Mouse (Mus musculus) lung, postnatal 25 days (tissue): ENCODE results near the gene Dusp27.
A peak's percentile ranks its signal among the peaks of the same experiment; 100 is the strongest.

Experiments used
- DNase-seq: peaks from one replicate; pipeline ENCODE4 v3.0.0; 2022; ENCODE audit warnings: low spot score

Gene Dusp27

DNA sequence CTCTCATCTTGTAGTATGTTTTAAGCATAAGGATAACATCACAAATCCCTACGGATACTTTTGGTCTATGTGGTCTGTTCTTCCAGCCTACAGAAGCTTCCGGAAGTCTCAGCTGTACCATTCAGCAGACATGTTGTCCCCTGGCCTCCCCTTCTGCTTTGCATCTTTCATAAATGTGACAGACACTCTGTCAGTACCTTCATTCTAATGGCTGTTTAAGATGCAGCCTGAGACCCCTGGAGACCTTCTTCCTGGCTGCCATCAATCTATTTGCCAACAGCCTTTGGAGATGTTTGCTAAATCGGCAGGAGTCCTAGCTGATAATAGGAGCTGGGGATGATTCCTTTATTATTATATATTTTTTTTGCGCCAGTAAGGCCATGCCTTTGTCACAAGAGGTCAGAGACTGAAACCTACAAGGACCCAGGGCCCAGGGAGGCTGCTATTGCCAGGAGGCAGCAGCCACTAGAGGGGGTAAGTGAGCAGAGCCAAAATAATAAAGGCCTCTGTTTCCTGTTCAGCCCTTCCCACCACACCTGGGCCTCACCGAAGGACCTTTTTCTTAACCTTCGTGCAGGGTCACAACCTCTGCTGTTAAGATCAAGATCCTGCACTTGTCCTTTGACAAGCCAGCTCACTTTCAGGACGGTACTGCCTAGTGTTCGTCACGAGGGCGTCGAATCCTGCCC lies 24.7 kb downstream of the Dusp27 start:
- DNase-seq = peak; percentile 21

DNA sequence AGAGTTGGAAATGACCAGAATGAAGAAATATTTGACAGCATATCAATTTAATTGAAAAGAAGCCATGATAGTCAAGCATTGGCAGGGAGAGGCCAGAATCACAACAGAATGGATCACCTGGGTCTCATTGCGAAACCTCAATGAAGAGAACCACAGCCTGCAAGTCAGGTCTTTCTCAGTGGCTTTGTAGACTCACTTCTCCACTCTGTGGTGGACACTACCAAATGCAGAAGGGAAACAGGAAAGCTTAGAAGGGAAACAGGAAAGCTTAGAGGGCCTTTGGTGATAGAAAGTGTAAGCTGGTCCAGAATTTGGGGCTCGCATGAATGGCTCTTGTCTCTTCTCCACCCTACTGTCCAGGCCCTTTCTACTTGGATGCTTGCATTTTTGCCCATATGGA lies 29.6 kb downstream of the Dusp27 start:
- no peak for DNase-seq

DNA sequence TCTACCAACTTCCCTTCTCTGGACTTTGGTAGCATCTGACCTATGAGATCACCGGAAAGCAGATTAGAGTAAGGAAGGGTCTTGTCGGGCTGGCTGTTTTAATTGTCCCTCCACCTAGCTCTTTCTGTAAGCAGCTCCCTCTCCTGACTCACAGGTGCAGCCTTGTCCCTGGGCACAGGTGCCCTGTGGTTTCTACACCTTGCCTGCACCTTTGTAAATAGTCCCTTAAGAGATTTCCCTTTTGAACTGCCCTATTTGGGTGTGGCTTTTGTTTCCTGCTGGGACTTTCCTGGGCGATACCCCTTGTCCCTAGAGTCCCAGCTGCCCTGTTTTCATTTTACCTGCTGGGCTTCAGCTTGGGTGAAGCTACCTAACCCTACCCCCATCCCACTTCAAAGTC lies 33.3 kb downstream of the Dusp27 start:
- DNase-seq = no peak

DNA sequence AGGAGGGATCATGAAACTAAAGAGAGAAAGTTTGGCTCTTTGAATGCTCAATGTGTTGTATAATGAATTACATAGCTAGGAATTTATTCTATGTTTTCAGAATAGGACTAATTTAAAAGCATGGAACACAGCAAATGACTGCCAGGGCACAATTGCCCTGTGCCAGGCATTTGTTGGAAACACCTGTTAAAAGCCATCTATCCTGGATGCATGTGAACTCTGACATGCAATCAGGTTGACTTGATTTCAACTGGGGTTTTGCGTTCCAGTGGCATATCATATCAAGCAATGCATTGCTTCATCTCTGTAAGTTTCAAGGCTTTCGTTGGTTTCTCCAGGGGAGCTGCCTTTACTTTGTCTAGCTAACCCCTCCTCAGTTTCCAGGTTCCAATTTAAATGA lies 37.4 kb downstream of the Dusp27 start:
- no peak for DNase-seq

DNA sequence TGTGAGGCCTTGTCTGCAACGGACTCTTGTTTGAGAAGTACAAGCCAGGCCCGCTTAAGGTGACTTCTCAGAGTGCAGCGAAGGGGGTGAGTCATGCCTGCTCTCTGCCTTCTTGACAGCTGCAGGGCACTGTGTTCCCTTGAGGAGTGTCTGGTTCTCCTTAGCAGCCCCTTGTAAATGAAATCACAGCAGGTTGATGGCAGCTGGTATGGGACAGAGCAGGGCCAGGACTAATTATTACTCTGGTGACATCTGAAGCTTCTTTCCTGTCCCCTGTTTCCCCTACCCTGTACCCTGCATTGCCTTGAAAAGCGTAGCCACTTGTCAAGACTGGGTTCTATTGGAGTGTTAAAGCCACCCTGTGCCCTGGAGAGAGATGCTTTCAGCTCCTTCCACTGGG lies 38.0 kb downstream of the Dusp27 start:
- no peak for DNase-seq

DNA sequence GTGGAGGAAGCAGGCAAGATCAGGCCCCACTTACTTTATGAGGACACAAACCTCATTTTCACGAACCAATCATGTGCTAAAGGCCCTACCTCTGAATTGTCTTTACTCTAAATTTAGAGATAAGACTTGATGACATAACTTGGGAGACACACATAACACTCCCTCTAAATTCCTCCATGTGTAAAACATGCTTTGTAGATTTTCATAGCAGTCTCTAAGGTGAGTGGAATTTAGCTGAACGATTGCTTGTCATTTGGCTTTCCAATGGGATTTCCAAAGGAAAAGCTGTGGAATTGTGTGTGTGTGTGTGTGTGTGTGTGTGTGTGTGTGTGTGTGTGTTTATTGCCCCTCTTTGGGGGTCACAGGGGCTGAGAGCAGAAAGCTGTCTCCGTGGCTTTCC lies 38.4 kb downstream of the Dusp27 start:
- DNase-seq = no peak

DNA sequence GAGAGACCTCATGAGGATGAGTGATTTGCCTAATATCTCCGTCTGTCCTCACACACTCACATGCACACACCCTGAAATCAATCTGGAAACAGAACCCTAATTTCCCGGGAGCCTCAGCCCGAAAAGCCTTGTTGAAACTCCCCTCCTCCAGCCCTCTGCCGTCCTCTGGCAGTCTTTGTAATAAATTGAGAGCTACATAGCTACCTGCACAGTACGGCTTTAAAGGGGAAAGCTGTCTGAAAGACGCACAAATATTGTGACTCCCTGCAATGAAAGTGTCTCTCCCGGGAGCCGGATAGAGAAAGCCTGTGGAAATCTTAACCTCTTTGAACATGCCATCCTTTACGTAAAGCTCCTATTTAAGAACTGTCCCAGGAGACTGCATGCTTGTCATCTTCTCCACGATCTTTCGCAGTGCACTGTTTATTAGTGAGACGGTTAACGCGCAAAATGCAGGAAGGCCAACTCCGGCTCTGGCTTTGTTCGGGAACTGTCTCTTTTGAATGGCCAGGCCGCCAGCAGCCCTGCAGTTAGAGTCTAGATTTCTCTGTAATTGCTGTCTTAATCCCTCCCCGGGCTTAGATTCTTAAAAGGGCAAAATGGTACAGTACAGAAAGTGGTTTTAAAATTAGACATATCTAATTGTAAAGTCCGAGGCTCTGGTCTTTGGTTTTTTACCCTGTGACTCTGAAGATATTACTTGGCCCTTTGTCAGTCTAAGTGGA lies 39.1 kb downstream of the Dusp27 start:
- no peak for DNase-seq

DNA sequence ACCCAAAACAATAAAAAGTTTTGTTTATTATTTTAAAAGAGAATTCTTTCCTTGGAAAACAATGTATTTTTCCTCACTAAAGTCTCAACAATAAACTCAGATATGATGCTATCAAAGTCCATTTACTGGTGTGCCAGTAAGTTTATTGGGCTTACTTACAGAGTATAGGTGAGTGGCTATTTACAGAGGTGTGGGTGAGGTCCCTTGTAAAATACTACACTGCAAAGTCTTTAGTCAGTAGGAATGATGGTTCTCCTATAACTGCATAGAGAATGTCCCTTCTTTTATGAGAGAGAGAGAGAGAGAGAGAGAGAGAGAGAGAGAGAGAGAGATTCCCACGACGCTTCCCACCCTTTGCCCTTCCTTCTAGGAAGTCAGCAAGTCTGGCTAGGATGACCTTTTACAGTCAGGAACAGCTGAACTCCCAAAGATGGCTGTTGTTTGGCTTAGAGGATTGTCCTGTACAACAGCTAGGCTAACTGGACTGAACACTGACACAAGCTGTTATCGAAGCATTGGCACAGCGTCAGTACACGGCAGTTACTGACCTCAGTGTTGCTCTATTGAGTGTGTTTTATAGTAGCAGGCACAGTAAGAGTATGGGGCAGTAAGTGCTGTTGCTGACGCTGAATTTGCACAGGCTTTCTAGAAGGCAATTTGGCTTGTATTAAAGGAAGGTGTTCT lies 50.5 kb downstream of the Dusp27 start:
- no peak for DNase-seq

DNA sequence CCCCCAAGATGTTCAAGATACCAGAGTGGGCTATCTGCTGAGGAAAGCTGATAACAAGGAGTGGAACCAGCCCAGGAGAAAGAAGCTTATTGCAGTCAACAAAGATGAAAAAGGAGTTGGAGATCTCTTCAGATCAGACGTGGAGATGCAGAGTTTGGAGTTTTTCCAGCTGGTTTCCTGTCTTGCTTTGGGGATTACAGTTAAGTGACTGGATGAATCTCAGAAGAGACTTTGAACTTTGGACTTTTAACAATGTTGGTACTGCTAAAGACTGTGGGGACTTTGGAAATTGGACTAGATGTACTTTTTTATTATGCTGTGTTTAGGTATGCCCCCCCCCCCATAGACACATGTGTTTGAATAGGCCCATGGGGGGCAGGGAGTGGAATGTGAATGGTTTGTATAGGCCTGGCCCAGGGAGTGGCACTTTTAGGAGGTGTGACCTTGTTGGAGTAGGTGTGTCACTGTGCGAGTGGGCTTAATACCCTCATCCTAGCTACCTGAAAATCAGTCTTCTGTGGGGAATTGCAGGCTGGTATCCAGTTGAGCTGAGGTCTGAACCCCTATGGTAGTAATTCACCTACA lies 59.8 kb downstream of the Dusp27 start:
- no peak for DNase-seq

DNA sequence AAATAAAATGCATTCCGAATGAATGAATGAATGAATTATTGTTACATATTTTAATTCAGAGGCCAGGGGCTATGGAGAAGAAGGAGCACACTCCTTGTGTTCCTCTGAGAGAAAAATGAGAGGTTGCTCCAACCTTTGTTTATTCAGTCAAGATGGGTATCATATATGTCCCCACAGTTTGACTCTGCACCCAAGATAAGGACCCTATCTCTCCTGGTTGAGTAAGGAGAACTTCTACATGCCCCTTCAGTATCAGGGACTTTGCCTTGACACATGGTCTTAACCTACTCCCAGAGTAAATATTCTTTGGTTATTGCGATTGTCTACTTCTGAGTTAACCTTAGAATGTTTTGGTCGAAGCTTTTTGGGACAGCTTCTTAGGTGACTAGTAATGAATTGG lies 63.9 kb downstream of the Dusp27 start:
- DNase-seq = no peak

DNA sequence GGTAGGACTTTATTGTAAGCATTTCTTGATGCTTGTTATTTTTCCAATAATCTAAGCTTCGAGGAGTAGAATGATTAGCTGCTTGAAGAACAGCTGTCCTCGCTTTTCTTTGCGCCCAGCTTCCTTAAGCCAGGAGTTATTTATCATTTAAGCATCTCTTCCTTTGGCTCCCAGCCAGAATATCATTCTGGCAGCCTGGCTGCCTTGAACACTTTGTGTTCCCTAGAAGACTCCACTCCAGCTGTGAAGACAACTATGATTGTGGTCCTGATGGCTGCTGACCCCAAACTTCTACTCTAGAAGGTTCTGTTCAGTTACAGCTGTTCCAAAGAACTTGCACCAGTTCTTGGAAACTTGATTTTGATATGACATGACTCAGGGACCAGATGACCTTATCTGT lies 66.2 kb downstream of the Dusp27 start:
- DNase-seq = no peak

DNA sequence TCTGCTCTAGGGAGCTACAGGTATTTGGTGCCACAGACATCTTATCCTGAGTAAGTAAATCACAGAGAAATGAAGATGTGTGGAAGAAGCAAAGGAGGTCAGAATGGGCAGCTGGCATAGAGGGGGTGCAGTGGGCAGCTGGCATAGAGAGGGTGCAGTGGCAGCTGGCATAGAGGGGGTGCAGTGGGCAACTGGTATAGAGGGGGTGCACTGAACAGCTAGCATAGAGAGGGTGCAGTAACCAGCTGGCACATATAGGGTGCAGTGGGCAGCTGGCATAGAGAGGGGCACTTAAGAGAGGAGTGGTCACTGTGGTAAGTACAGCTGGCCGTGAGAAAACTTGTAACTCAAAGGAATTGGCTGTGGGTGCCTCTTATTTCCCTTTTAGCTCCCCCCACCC lies 67.3 kb downstream of the Dusp27 start:
- DNase-seq = no peak

DNA sequence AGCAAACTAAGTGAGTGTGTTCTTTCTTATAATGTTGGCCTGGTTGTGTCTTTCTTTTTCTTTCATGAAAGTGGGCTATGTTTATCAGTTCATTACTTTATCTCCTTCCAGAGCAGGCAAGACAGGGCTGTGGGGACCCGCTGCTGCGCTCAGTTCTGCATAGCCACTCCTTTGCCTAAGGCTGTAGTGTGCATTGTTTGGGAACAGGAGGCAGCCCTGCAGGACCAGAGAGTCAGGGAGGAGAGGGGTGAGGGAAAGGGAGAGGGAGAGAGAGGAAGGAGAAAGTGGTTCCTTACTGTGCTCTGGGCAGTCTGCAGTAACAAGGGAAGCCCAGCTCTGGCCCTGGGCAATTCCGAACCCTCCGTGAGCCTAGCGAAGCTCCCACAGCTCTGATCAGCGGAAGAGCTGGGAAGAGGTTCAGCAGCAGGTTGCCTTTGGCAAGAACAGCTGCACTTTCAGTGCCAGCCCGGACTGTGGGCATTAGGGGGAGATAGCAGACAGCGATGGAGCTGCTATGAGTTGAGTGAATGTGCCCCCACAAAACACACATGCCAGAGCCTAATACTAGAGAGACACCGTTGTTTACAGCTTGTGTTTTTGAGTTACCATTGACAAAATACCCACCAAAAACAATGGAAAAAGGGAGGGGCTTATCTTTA lies 71.5 kb downstream of the Dusp27 start:
- DNase-seq = no peak

DNA sequence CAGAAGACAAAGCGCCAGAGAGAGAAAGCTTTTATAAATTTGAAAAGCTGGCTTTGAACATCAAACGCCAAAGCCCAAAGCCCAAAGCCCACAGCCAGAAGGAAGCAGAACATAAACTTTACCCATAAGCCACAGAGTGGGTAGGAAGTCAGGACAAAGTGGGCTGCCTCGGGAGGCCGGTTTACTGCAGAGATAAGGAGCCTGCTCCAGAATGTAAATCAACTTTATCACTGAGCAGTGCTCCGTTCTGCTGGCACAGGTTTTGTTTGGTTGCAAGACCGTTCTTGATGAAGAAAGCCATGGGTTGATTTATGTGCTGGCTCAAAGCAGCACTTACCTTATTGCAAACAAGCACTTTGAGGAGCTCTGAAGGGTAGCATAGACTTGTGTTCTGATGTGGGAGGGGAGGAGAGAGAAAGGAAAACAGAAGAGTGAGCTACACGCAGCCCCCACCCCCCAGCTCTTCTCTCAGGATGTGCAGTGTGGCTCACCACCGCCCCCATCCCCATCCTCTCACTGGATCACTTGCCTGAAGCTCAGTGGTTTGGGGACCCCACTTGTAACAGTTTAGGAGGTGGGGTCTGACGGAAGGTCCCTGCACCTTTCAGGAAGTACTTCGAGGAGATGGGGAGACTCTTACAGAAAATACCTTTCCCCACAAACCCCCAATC lies 74.3 kb downstream of the Dusp27 start:
- no peak for DNase-seq

DNA sequence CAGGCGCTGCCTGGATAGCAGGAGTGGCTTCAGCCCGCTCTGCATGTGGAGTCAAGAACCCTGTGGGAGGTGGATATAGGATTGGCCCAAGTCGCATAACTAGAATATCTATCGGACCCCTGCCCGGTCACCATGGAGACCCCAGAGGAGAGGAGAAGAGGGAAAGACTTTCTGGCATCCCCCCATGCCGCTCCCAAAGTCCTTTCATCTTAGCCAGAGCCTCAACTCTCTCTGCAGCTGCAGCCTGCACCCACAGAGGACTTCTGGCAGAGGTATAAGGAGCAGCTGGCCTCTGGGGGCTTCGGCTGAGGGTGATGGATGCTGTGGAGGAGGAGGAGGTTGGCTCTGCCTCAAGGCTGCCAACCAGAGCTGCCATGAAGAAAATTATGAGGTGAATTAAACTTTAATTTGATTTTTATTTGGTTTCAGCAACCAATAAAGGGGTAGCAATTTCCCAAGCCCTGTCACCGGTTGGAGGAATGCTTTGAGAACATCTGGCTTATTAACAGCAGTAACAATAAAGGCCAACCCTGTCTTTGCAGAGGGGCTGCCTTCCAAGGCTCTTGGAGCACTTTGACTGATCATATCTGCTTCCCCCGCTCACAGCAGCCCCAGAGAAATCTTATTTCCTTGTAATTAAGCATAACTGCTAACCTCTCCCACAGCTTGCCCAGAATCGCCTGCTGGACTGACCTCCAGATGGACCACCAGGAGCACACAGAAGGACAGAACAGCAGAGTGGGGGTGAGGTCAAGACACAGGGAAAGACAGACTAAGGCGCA lies 78.5 kb downstream of the Dusp27 start:
- no peak for DNase-seq

DNA sequence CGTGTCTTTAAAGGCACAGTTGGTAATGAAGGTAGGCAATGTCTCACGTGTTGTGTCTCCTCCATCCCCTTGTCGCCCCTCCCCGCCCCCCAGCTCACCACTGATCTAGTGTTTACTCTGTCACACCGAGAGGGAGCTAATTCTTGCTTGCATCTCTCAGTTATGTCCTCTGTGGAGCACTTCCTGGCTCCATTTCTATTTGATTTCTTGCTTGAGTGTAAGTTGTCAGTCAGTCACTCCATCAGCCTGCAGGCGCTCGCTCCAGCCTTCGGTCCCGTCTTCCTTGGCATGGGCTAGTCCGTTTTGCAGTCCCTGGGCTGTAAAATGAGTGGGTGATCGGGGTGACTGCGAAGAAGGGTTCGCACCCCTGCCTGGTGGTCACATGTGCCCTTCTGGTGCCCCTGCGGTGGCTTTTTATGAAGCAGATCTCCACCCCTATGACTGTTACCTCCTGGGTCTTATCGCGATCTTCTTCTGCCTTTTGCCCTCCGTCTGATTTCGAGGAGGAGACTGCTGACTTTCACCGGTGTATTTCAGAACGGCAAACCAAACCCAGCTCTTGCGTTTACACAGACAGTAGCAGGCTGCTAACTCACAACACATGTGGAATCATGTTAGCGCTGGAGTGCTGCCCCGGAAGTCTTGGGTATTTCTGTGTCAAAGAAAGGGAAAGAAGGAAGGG lies 79.4 kb downstream of the Dusp27 start:
- DNase-seq = peak; percentile 2
